Mouse (Mus musculus): ENCODE measurements at regions not wholly inside any gene's neighbourhood (a gene's known extent, or its start where the extent isn't known, plus 50 kb on each side); places are given as distances from the start of the nearest gene placed in this dataset.

- DNase-seq, result no peak
These were observed 62.7 kb downstream of the Bmp2 start for GRCm38 (mm10) chr2:133614672-133615071.

- no peak for DNase-seq
These were observed 63.3 kb downstream of the Bmp2 start for GRCm38 (mm10) chr2:133615299-133615698.

DNA sequence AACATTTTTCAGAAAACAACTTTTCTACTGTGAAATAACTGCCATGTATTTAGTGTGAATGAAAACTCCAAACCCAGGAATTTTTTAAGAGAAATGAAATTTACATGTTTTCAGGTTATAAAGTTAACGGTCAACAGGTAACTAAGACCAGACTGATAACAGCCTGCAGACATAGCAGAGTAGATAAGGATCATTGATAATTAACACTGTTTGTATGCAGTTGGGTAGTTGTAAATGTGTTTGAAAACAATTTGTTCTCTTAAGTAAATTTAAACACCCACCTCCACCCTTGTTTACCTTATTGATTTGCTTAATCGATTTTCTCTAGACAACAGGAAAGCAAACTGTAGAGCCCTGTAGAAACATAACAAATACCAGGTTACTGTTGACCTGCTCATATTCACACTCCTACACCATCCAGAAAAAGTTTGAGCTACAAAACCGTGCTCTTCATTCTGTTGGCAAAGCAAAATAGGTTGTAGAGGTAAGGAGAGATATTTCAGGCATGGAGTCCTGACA lies 65.4 kb downstream of the Bmp2 start:
- DNase-seq, result no peak

DNA sequence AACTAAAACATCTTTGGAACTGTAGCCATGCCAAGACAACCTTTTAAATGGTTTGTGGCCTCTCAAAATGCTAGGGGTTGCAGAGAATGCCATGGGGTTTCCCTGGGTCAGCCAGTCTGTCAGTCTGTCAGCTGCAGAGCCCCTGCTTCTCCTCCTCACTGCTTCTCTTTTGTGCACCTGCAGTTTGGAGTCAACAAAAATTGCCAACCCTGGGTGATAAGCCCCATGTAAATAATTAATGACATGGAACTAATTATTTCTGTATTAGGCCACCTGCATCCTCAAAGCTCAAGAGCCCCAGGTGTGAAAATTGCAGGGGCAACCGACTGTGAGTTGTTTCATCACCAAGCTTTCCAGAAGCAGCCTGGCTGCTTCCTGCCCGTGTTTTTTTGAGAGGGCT lies 70.6 kb downstream of the Bmp2 start:
- no peak for DNase-seq

- DNase-seq, result no peak
These were observed 73.6 kb downstream of the Bmp2 start for GRCm38 (mm10) chr2:133625542-133625941.

GRCm38 (mm10) chr2:133628874-133629273 lies 76.9 kb downstream of the Bmp2 start:
- no peak for DNase-seq

DNA sequence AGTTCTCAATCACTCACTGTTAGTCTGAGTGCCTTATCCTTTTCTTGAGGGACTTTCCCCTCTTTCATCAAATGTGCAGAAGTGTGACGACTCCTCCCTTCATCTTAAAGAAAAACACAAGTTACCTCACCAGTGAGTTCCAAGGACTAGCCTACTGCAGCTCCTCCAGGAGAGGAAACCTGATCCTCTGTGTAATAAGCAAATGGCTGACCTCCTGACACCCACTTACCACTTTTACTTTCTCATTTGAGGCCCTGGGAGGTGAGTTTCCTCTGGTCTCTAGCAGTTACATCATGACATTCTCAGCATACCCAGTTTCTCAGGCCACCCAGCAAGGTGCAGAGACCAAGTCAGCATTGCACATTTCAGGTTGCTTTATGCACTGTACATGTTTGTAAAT lies 83.5 kb downstream of the Bmp2 start:
- no peak for DNase-seq

- DNase-seq, result no peak
These were observed 98.0 kb downstream of the Bmp2 start for GRCm38 (mm10) chr2:133649874-133650481.

- DNase-seq, result no peak
These were observed 114.5 kb downstream of the Bmp2 start for GRCm38 (mm10) chr2:133666331-133667054.

DNA sequence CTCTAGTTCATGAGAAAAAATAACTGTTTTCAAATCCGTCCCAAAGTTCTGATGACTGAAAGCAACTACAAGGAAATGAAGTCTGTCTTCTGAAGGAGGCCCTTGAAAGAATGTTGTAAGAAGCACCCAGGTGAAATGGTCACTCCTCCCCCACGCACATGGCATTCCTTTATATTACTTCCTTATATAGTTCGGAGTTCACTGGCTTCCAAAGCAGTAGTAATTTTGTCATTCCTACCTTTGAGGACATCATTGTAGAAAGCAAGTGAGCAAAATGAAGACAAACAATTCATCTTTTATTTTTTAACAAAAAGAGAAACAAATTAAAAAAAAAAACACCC lies 115.1 kb downstream of the Bmp2 start:
- no peak for DNase-seq

- no peak for DNase-seq
These were observed 117.9 kb downstream of the Bmp2 start for GRCm38 (mm10) chr2:133669821-133670220.

GRCm38 (mm10) chr2:133671528-133671927 lies 119.6 kb downstream of the Bmp2 start:
- DNase-seq, result no peak

- DNase-seq, result no peak
These were observed 132.4 kb downstream of the Bmp2 start for GRCm38 (mm10) chr2:133684367-133684766.

DNA sequence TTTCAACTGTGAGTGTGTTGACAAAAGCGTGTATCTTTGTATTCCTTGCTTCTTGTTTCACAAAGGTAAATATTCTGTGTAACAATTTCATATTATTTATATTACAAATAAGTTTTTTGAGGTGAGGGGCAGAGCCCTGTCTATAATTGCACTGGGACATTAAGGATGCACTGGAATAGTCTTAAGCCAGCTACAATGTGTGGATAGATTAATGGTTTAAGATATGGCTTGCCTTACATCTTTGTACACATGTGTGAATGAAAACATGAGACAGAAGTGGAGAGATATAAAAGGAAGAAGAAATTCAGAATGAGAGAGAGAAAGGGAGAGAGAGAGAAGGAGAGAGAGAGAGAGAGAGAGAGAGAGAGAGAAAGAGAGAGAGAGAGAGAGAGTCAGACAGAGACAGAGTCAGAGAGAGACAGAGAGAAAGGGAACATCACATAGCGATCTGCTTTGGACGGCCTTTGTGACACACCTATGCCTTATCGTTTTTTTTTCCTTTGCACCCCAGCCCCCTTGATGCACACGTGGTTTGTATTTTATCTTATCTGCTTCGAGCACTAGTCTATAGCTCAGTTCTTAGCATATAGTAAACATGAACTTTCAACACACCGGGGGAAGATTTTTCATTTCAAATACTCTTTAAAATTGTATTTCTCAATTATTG lies 136.3 kb downstream of the Bmp2 start:
- no peak for DNase-seq

DNA sequence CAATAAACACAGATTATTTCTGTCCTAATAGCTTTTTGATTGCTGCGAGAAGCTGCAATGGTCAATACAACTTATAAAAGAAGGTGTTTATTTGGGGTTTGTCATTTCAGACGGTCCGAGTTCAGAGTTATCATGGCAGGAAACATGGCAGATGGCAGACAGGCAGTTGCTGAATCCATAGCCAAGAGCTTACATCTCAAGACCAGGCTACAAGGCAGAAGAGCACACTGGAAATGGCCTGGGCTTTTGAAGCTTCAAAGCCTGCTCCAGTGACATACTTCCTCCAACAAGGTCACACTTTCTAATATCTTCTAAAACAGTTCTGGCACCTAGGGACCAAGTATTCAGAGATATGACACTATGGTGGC lies 136.8 kb downstream of the Bmp2 start:
- DNase-seq, result no peak

- DNase-seq, result no peak
These were observed 157.0 kb downstream of the Bmp2 start for GRCm38 (mm10) chr2:133708735-133709584.

DNA sequence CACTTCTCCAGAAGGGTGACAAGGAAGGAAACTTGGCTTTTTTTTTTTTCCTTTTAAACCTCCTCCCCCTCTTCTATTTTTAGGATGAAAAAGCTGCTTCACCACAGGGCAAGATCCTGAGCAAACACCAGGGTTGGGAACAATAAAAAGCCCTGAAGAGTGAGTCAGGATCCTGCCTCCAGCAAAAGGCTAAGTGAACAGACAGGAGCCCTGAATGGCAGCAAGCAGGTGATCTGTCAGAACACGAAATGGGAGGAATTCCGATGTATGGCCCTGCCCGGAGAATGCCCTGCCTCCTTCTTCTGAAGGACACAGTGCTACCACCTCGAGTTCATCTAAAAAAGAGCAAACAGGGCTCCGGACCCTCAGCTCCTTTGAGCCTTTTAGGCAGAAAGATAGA lies 164.3 kb downstream of the Bmp2 start:
- no peak for DNase-seq

GRCm38 (mm10) chr2:133717076-133717475 lies 165.1 kb downstream of the Bmp2 start:
- DNase-seq, result no peak

DNA sequence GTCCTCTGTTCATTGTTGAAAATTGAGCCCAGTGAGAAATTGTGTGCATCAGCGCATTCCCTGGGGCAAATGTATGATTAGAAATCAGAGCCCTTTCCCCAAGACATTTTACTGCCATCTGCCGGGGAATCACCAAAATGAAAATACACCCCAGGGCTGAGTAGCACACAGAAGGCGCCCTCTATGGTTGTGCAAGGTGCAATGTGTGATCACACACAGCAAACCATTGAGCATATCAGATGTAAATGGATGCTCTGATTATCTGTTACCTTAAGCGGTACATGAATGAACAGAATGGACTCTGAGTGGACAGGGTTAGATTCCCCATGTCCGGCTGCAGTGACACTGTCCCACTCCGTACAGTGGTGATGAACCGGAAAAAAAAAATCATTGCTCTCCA lies 172.4 kb downstream of the Bmp2 start:
- DNase-seq, result peak; percentile 8

DNA sequence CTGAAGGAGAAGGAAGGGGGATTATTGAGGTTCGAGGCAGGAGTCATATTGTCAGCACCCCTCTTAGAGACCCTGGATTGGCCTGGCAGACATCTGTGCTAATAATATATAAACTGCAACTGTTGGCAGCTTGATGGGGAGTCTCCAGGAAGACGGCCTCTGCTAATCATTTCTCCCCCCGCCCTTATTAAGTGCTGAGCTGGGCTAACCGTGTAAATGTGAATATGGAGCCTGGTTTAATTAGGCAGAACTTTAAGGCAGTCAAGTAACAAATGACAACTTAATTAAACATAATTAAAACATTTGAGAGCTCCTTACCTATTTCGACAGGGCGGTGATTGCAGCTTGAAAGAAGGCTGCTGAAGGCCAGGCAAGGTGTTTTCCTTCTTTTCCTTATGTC lies 172.8 kb downstream of the Bmp2 start:
- no peak for DNase-seq

DNA sequence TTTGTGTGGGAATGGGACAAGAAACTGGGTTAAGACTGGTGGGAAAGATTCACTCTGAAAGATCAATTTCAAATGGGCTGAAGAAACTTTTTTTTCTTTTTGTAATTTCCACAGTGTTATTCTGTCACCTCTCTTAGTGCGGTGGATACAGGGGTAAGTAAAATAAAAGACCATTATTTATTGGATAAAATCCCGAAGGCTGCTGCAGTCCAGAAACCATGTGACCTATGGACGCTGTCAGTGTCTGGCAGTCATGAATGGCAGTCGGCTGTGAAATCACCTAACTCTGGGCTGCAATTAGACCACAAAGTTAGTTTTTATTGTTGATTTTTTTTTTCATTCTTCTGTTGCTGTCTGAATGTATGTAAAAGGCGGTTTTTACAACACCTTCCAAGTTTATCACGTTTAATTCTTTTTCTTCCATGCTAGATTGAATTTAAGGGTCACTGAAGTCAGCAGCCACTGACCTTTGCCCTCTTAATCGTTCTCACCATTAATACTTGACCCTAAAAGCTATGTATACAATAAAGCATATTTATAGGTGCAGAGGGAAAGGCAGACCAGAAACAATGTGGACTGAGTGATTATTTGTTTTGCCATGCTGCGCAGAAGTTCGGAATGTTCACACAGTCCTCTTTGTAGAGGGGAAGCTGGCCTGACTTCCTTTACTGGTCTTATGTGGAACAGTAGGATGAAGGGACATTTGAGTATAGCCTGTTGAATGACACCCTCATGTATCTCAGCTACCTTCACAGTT lies 182.7 kb downstream of the Bmp2 start:
- DNase-seq, result no peak

- no peak for DNase-seq
These were observed 187.0 kb downstream of the Bmp2 start for GRCm38 (mm10) chr2:133738839-133739430.

All from right cerebral cortex, postnatal 25 days (tissue).